Mouse (Mus musculus) kidney, adult 11 months (tissue): ENCODE results near the gene Zfp771.

Source experiments
- DNase-seq: peaks from one replicate; pipeline ENCODE4 v3.0.0; 2022

The Zfp771 gene

GRCm38 (mm10) chr7:127296098-127296497 is 52.0 kb downstream of the Zfp771 start, which contains the start of gene Itgal:
TSS of gene Itgal (plus strand) at chr7:127296260.
- DNase-seq, result no peak

GRCm38 (mm10) chr7:127296786-127297555 is 52.9 kb downstream of the Zfp771 start:
- no peak for DNase-seq

- no peak for DNase-seq
Measured at GRCm38 (mm10) chr7:127297586-127298193, 53.6 kb downstream of the Zfp771 start.
